Mouse (Mus musculus) G1E (cell line): ENCODE measurements around the gene Fndc11.

Experiments
- CTCF ChIP-seq: IDR thresholded peaks from 2 replicates; pipeline ENCODE4 v1.5.1; 2012; ENCODE audit warnings: low read depth, low read length, inconsistent platforms, mixed read lengths
- GATA1 ChIP-seq: IDR thresholded peaks from 2 replicates; pipeline ENCODE4 v1.6.1; 2012; ENCODE audit warnings: borderline replicate concordance, low read length, inconsistent platforms, mixed read lengths
- TAL1 ChIP-seq: conservative IDR thresholded peaks from 2 replicates; pipeline ENCODE4 v1.6.1; 2012; ENCODE audit warnings: low read depth, low read length, inconsistent platforms, mixed read lengths

- TF ChIP-seq CTCF: no peak
- no peak for TF ChIP-seq GATA1
- no peak for TF ChIP-seq TAL1
Observed at GRCm38 (mm10) chr2:181178471-181178870, 41.3 kb upstream of the Fndc11 start.
